In the genomic region with DNA sequence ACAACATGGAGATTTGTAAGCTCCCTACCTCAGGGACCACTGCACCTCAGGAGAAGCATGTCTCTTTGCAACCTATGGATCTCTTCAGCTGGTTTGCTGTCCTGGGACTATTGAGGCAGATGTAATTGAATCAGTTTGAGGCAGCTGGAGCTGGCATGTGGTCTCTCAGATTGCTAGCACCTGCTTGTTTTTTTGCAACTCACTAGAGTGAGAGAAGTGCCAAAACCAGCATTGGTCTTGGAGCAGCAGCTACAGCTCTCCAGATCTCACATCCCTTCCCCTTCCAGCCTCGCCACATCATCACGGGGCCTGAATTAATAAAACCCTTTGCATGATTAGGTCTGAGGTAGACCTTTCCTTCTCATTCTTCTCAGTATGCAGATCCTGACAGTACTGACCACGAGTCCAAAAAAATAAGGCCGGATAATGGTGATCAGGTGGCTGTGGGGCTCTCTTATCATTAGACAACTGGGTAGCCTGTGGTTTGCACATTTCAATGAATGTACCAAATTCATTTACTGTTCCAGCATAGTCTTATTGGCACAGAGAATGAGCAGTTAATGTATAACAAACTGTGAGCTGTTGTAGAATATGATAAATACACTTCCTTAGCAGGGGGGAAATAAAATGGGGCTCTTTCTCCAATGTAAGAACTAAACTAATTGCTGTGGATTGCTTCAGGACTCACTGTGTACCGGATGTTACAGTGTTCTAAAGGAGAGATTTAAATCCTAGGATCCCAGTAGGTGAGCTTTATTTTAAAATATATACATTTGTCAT, we compare ENCODE assay signal across 10 mouse cellular contexts.
DNase-seq lines count a peak whose midpoint lies in the region; ATAC-seq and TF ChIP-seq lines count a peak whose summit lies in the region.
"Had no signal": no experiment of that assay in that cellular context is flagged by ENCODE, and none has a peak within 500 bp of the region (broad histone marks: within the 10 kb centered on the region; RNA-seq: fewer than 3 reads in every experiment).

No protein-coding gene starts in this region.

- H3K9me3 ChIP-seq in forebrain, embryonic 14.5 days (replicated peaks; ENCODE audit: control insufficient read depth, low read length), result no peaks in the 10 kb centered on the region
- no peaks in the 10 kb centered on the region for H3K9me3 ChIP-seq in forebrain, embryonic 11.5 days (ENCODE audit: control insufficient read depth, low read length)
- H3K9me3 ChIP-seq in midbrain, embryonic 14.5 days (ENCODE audit: control insufficient read depth, low read length), result no peaks in the 10 kb centered on the region
- H3K9me3 ChIP-seq in midbrain, embryonic 13.5 days, result no peaks in the 10 kb centered on the region
- H3K9me3 ChIP-seq in forebrain, embryonic 16.5 days (ENCODE audit: control insufficient read depth, low read length), result no peaks in the 10 kb centered on the region
- H3K9me3 ChIP-seq: limb, embryonic 12.5 days had no signal

- no peaks in the 10 kb centered on the region for H3K36me3 ChIP-seq in forebrain, embryonic 14.5 days (ENCODE audit: control insufficient read depth, insufficient read depth, low read length)
- H3K36me3 ChIP-seq in forebrain, embryonic 11.5 days (ENCODE audit: control insufficient read depth, insufficient read depth, low read length), result no peaks in the 10 kb centered on the region
- H3K36me3 ChIP-seq in midbrain, embryonic 14.5 days (ENCODE audit: control insufficient read depth, insufficient read depth, low read length), result no peaks in the 10 kb centered on the region
- H3K36me3 ChIP-seq in midbrain, embryonic 13.5 days, result no peaks in the 10 kb centered on the region
- no peaks in the 10 kb centered on the region for H3K36me3 ChIP-seq in forebrain, embryonic 16.5 days (ENCODE audit: control insufficient read depth, insufficient read depth)
- H3K36me3 ChIP-seq in myocyte (ENCODE audit: control insufficient read depth, insufficient read depth), result no peaks in the 10 kb centered on the region
- H3K36me3 ChIP-seq: limb, embryonic 12.5 days had no signal

- H3K27ac ChIP-seq in forebrain, embryonic 14.5 days (ENCODE audit: low read depth, low read length), result peak overlapping the region; percentile 9; the same call in 1 of the 2 replicates
- no peak overlapping the region for H3K27ac ChIP-seq in forebrain, embryonic 11.5 days (ENCODE audit: low read depth, low read length)
- H3K27ac ChIP-seq in midbrain, embryonic 14.5 days (replicated peaks; ENCODE audit: low read depth, low read length), result no peak overlapping the region
- no peak overlapping the region; the same call in 1 of the 2 replicates for H3K27ac ChIP-seq in midbrain, embryonic 13.5 days
- H3K27ac ChIP-seq in forebrain, embryonic 16.5 days (ENCODE audit: low read length), result peak overlapping the region; percentile 48
- H3K27ac ChIP-seq: limb, embryonic 12.5 days; macrophage had no signal

- peaks cover 9% of the 10 kb centered on the region; the same call in 1 of the 2 replicates for H3K4me1 ChIP-seq in forebrain, embryonic 14.5 days (ENCODE audit: control insufficient read depth, insufficient read depth, low read length)
- H3K4me1 ChIP-seq in forebrain, embryonic 11.5 days (replicated peaks; ENCODE audit: control insufficient read depth, insufficient read depth, low read length), result no peaks in the 10 kb centered on the region
- H3K4me1 ChIP-seq in midbrain, embryonic 14.5 days (ENCODE audit: control insufficient read depth, insufficient read depth, low read length), result no peaks in the 10 kb centered on the region
- 0 out of 2 replicates have a peak, but pooled peaks cover 3% of the 10 kb centered on the region for H3K4me1 ChIP-seq in midbrain, embryonic 13.5 days (replicated peaks)
- H3K4me1 ChIP-seq in forebrain, embryonic 16.5 days (replicated peaks; ENCODE audit: control insufficient read depth, insufficient read depth, low read length), result peaks cover 10% of the 10 kb centered on the region
- H3K4me1 ChIP-seq: limb, embryonic 12.5 days had no signal

- H3K9ac ChIP-seq in forebrain, embryonic 14.5 days (ENCODE audit: low read length), result no peak overlapping the region
- H3K9ac ChIP-seq in forebrain, embryonic 11.5 days (ENCODE audit: low read length), result no peak overlapping the region
- H3K9ac ChIP-seq in midbrain, embryonic 14.5 days (replicated peaks; ENCODE audit: low read length), result no peak overlapping the region
- no peak overlapping the region for H3K9ac ChIP-seq in midbrain, embryonic 13.5 days (replicated peaks)
- H3K9ac ChIP-seq in forebrain, embryonic 16.5 days (replicated peaks; ENCODE audit: low read depth, low read length), result no peak overlapping the region
- H3K9ac ChIP-seq: limb, embryonic 12.5 days had no signal

- H3K79me2 ChIP-seq in myocyte (ENCODE audit: control insufficient read depth, insufficient read depth), result no peaks in the 10 kb centered on the region

- no peak for TF ChIP-seq POLR2A in myocyte (IDR thresholded peaks at IDR 0.05; ENCODE audit: insufficient read length, low read depth)

- H3ac ChIP-seq in myocyte (ENCODE audit: control insufficient read depth, insufficient read length), result no peak overlapping the region

- peak; percentile 68 for DNase-seq in forebrain, embryonic 14.5 days (ENCODE audit: low spot score)
- DNase-seq in forebrain, embryonic 11.5 days (ENCODE audit: low spot score), result no peak
- peak; percentile 11 for DNase-seq in midbrain, embryonic 14.5 days
- no peak for DNase-seq in kidney, postnatal 25 days
- DNase-seq in adrenal gland, adult (ENCODE audit: inconsistent age in 2 of 2, low spot score in 1 of 2), result no peak

- peak; percentile 76; the same call in 1 of the 2 replicates for ATAC-seq in forebrain, embryonic 14.5 days
- ATAC-seq in forebrain, embryonic 11.5 days (replicated peaks; ENCODE audit: low FRiP score), result no peak
- ATAC-seq in midbrain, embryonic 14.5 days (ENCODE audit: low FRiP score, low TSS enrichment), result no peak
- ATAC-seq in midbrain, embryonic 13.5 days, result no peak
- peak; percentile 83 for ATAC-seq in forebrain, embryonic 16.5 days

- H3K4me2 ChIP-seq in forebrain, embryonic 14.5 days (ENCODE audit: low read length), result no peak overlapping the region
- no peak overlapping the region for H3K4me2 ChIP-seq in forebrain, embryonic 11.5 days (ENCODE audit: low read depth, low read length, severe bottlenecking)
- no peak overlapping the region for H3K4me2 ChIP-seq in midbrain, embryonic 14.5 days (ENCODE audit: low read length)
- no peak overlapping the region for H3K4me2 ChIP-seq in midbrain, embryonic 13.5 days (replicated peaks)
- H3K4me2 ChIP-seq in forebrain, embryonic 16.5 days (ENCODE audit: low read length), result no peak overlapping the region
- peak overlapping the region; percentile 39 for H3K4me2 ChIP-seq in myocyte (ENCODE audit: low read depth)
- H3K4me2 ChIP-seq: limb, embryonic 12.5 days had no signal

- H3K27me3 ChIP-seq in forebrain, embryonic 14.5 days (replicated peaks; ENCODE audit: control insufficient read depth, insufficient read depth, low read length), result no peaks in the 10 kb centered on the region
- no peaks in the 10 kb centered on the region for H3K27me3 ChIP-seq in forebrain, embryonic 11.5 days (ENCODE audit: control insufficient read depth, insufficient read depth, low read length)
- no peaks in the 10 kb centered on the region for H3K27me3 ChIP-seq in midbrain, embryonic 14.5 days (ENCODE audit: control insufficient read depth, insufficient read depth, low read length)
- H3K27me3 ChIP-seq in midbrain, embryonic 13.5 days, result no peaks in the 10 kb centered on the region
- no peaks in the 10 kb centered on the region for H3K27me3 ChIP-seq in forebrain, embryonic 16.5 days (replicated peaks; ENCODE audit: control insufficient read depth, insufficient read depth, low read length)
- no peaks in the 10 kb centered on the region for H3K27me3 ChIP-seq in myocyte (ENCODE audit: control insufficient read depth, insufficient read depth, insufficient read length)
- H3K27me3 ChIP-seq: limb, embryonic 12.5 days had no signal

- no peak overlapping the region for H3K4me3 ChIP-seq in forebrain, embryonic 14.5 days (ENCODE audit: low read depth, low read length)
- H3K4me3 ChIP-seq in forebrain, embryonic 11.5 days (ENCODE audit: low read depth, low read length), result no peak overlapping the region
- no peak overlapping the region for H3K4me3 ChIP-seq in midbrain, embryonic 14.5 days (replicated peaks; ENCODE audit: low read depth, low read length)
- H3K4me3 ChIP-seq in midbrain, embryonic 13.5 days (replicated peaks), result no peak overlapping the region
- no peak overlapping the region for H3K4me3 ChIP-seq in forebrain, embryonic 16.5 days (replicated peaks; ENCODE audit: low read length)
- no peak overlapping the region for H3K4me3 ChIP-seq in myocyte
- H3K4me3 ChIP-seq: limb, embryonic 12.5 days had no signal

- WGBS in forebrain, embryonic 14.5 days, result 68% methylated on average over 5 of the region's 5 CpGs
- 83% methylated on average over 5 of the region's 5 CpGs for WGBS in forebrain, embryonic 11.5 days
- 82% methylated on average over 5 of the region's 5 CpGs for WGBS in midbrain, embryonic 14.5 days
- WGBS in midbrain, embryonic 13.5 days, result 79% methylated on average over 5 of the region's 5 CpGs
- WGBS in forebrain, embryonic 16.5 days, result 61% methylated on average over 5 of the region's 5 CpGs

TF ChIP-seq in myocyte, 11 proteins besides CTCF, POLR2A, EP300 and RAD21:
- TF ChIP-seq POLR2AphosphoS2 (IDR thresholded peaks at IDR 0.05; ENCODE audit: insufficient read length, low read depth) (no peak), MYOG (IDR thresholded peaks at IDR 0.05; ENCODE audit: control insufficient read depth in 1 of 3, insufficient read depth in 1 of 3, insufficient read length in 2 of 3, low read depth in 2 of 3) (peak in 2 of 3 experiments; percentile 57 to 59), MYOD1 (IDR thresholded peaks at IDR 0.05; ENCODE audit: control insufficient read depth in 1 of 3, insufficient read length in 2 of 3, low read depth in 2 of 3) (peak in 2 of 3 experiments; percentile 69 to 71), CEBPB (IDR thresholded peaks at IDR 0.05; ENCODE audit: insufficient read depth, poor library complexity, severe bottlenecking) (no peak)

Comparison
In these comparisons a context has a peak if more than half of its experiments do, and no peak if none do; other contexts are left out.
1. ATAC-seq: peak in forebrain, embryonic 14.5 days (single experiment) and forebrain, embryonic 16.5 days (single experiment); none in forebrain, embryonic 11.5 days (single experiment), midbrain, embryonic 14.5 days (single experiment) and midbrain, embryonic 13.5 days (single experiment).
2. DNase-seq: peak in forebrain, embryonic 14.5 days (single experiment) and midbrain, embryonic 14.5 days (single experiment); none in forebrain, embryonic 11.5 days (single experiment), kidney, postnatal 25 days (0 of 2) and adrenal gland, adult (0 of 2).
3. H3K27ac ChIP-seq: peak in forebrain, embryonic 14.5 days (single experiment) and forebrain, embryonic 16.5 days (single experiment); none in forebrain, embryonic 11.5 days (single experiment), midbrain, embryonic 14.5 days (single experiment) and midbrain, embryonic 13.5 days (single experiment).